Mouse (Mus musculus): Measurements from ENCODE around the gene Vcp. TPM values are rescaled to one million over a fixed set of nuclear protein-coding genes. Genes with fewer than 3 reads are reported as not detected.

The Vcp gene
- total and polyA plus RNA-seq, 3 experiments: 200 to 462 (median 237) TPM

DNA sequence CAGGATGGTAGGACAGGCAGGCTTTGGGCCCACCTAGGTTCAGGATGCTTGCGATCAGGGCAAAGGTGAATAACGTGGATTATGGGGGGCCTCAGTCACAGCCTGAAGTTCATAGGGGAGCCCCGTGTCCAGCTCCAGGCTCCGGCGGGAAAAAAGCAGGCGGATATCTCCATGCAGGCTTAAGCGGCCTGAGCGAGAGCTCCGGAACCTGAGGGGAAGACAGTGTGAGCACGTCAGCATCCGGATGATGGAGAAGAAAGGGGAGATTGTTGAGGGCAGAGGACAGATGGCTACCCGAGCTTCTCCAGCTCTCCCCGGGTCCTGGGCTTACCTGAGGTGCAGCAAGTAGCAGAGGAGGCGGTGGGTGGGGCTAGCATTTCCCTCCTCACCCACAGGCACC is 33.2 kb upstream of the Vcp start:
- Histone ChIP-seq H3K27me3 (replicated peaks) (no peaks in the 10 kb centered on the region), H3K9ac (ENCODE audit: insufficient read depth, low read depth) (no peak overlapping the region), H3K9me3 (replicated peaks; ENCODE audit: low read length) (no peaks in the 10 kb centered on the region), H3K36me3 (replicated peaks in 1 of 2; ENCODE audit: control insufficient read depth in 1 of 2, insufficient read depth in 1 of 2, low read length in 1 of 2) (peaks cover 14 to 62% of the 10 kb centered on the region in 2 experiments), H3K4me2 (ENCODE audit: insufficient read depth, low read depth, poor library complexity, severe bottlenecking) (no peak overlapping the region), H3K27ac (ENCODE audit: insufficient read depth, low read depth) (no peak overlapping the region), H3K4me3 (replicated peaks in 1 of 3; ENCODE audit: low read depth in 2 of 3, low read length in 2 of 3, poor library complexity in 1 of 3) (no peak overlapping the region), H3K79me2 (replicated peaks; ENCODE audit: control insufficient read depth, extremely low read depth, insufficient read depth, poor library complexity, severe bottlenecking) (peaks cover 11% of the 10 kb centered on the region), H3K4me1 (ENCODE audit: control insufficient read depth in 1 of 2, insufficient read depth in 2 of 2) (peaks cover 8 to 45% of the 10 kb centered on the region in 2 experiments; a peak in 3 of 4 replicates)
- in situ Hi-C loops (cut with MboI; ENCODE audit: low pct_ligation_motif_present, low pct_unique_long_range_greater_than_20kb, low sequenced_read_pairs) (no loop called here), dilution Hi-C loops (cut with MboI; ENCODE audit: extremely low pct_ligation_motif_present, extremely low pct_unique_long_range_greater_than_20kb, low sequenced_read_pairs) (no loop called here)
- no peak for TF ChIP-seq CHD1 (IDR thresholded peaks at IDR 0.05; ENCODE audit: low read depth, low read length)
- TF ChIP-seq MAFK (IDR thresholded peaks at IDR 0.05; ENCODE audit: insufficient replicate concordance, low read length): no peak
- TF ChIP-seq PAX5 (IDR thresholded peaks at IDR 0.05; ENCODE audit: low read length): no peak
- TF ChIP-seq MXI1 (IDR thresholded peaks at IDR 0.05; ENCODE audit: low read depth, low read length): no peak
- TF ChIP-seq ETS1 (conservative IDR thresholded peaks at IDR 0.05; ENCODE audit: low read depth, low read length): no peak
- TF ChIP-seq BHLHE40 (IDR thresholded peaks at IDR 0.05; ENCODE audit: low read depth, low read length): no peak
- no peak for TF ChIP-seq MYC (IDR thresholded peaks at IDR 0.05; ENCODE audit: low read depth, low read length)
- TF ChIP-seq SMC3 (IDR thresholded peaks at IDR 0.05; ENCODE audit: low read depth, low read length): no peak
- no peak for DNase-seq (ENCODE audit: extremely low read depth)

- Histone ChIP-seq H3K4me3 (replicated peaks in 1 of 3; ENCODE audit: low read depth in 2 of 3, low read length in 2 of 3, poor library complexity in 1 of 3) (no peak overlapping the region), H3K27ac (ENCODE audit: insufficient read depth, low read depth) (no peak overlapping the region), H3K27me3 (replicated peaks) (no peaks in the 10 kb centered on the region), H3K79me2 (replicated peaks; ENCODE audit: control insufficient read depth, extremely low read depth, insufficient read depth, poor library complexity, severe bottlenecking) (peaks cover 11% of the 10 kb centered on the region), H3K36me3 (replicated peaks in 1 of 2; ENCODE audit: control insufficient read depth in 1 of 2, insufficient read depth in 1 of 2, low read length in 1 of 2) (peaks cover 17 to 71% of the 10 kb centered on the region in 2 experiments), H3K4me1 (ENCODE audit: control insufficient read depth in 1 of 2, insufficient read depth in 2 of 2) (peaks cover 5 to 35% of the 10 kb centered on the region in 2 experiments; a peak in 3 of 4 replicates), H3K9ac (ENCODE audit: insufficient read depth, low read depth) (no peak overlapping the region), H3K4me2 (ENCODE audit: insufficient read depth, low read depth, poor library complexity, severe bottlenecking) (no peak overlapping the region), H3K9me3 (replicated peaks; ENCODE audit: low read length) (no peaks in the 10 kb centered on the region)
- no peak for TF ChIP-seq CTCF (conservative IDR thresholded peaks at IDR 0.05 in 1 of 2, IDR thresholded peaks at IDR 0.05 in 1 of 2; ENCODE audit: low read depth in 2 of 2, low read length in 2 of 2)
- in situ Hi-C loops (cut with MboI; ENCODE audit: low pct_ligation_motif_present, low pct_unique_long_range_greater_than_20kb, low sequenced_read_pairs): no loop called here
- DNase-seq (ENCODE audit: extremely low read depth): no peak
- dilution Hi-C loops (cut with MboI; ENCODE audit: extremely low pct_ligation_motif_present, extremely low pct_unique_long_range_greater_than_20kb, low sequenced_read_pairs): no loop called here
These were observed 32.2 kb upstream of the Vcp start for GRCm38 (mm10) chr4:43032501-43032900.

DNA sequence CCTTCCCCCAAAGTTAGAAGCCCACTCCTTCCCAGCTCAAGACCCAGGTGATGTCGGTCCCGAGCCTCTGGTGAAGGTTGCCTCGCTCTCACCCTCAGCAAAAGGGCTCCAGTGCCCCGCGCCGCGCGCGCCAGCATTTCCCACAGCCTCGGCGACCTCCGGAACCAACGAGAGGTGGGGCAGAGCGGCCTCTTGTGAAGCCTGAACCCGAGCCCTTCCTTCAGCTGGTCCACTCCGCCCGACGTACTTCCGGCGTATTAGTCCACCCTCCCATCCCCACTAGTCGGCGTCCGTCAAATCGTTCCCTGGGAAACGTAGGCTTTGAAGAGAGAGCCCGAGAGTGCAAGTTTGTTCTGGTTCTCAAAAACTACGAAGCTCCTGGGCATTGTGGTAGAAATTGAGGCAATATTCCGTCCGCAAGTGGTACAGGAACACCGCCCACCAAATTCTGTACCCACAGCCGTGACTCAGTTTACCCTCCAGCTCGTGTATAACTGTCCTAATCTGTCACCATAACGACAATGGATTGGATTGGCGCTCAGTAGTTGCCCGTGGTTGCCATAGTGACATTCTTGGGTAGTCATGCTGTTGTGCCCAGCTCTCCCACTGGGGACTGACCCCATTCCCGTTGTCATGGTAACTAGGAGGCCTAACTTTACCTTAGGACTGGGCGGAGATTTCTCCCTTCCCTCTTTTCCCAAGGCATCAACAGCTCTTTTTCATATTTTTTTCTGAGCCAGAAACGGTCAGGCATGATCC is 31.1 kb upstream of the Vcp start, which contains the start of gene Stoml2:
Gene Stoml2 (minus strand): TSS at position 474 of the 759 bp plus-strand sequence.
- in situ Hi-C loops (cut with MboI; ENCODE audit: low pct_ligation_motif_present, low pct_unique_long_range_greater_than_20kb, low sequenced_read_pairs) (no loop called here), dilution Hi-C loops (cut with MboI; ENCODE audit: extremely low pct_ligation_motif_present, extremely low pct_unique_long_range_greater_than_20kb, low sequenced_read_pairs) (no loop called here)
- Histone ChIP-seq H3K4me1 (ENCODE audit: control insufficient read depth in 1 of 2, insufficient read depth in 2 of 2) (peaks cover 5 to 25% of the 10 kb centered on the region in 2 experiments; a peak in 3 of 4 replicates), H3K36me3 (replicated peaks in 1 of 2; ENCODE audit: control insufficient read depth in 1 of 2, insufficient read depth in 1 of 2, low read length in 1 of 2) (peaks cover 26 to 75% of the 10 kb centered on the region in 2 experiments), H3K4me3 (replicated peaks in 1 of 3; ENCODE audit: low read depth in 2 of 3, low read length in 2 of 3, poor library complexity in 1 of 3) (peak within 1 kb of the TSS; percentile 72 to 92 (median 84)), H3K79me2 (replicated peaks; ENCODE audit: control insufficient read depth, extremely low read depth, insufficient read depth, poor library complexity, severe bottlenecking) (peaks cover 11% of the 10 kb centered on the region), H3K27me3 (replicated peaks) (no peaks in the 10 kb centered on the region), H3K27ac (ENCODE audit: insufficient read depth, low read depth) (peak within 1 kb of the TSS; percentile 7; the same call in 1 of the 2 replicates), H3K4me2 (ENCODE audit: insufficient read depth, low read depth, poor library complexity, severe bottlenecking) (peak within 1 kb of the TSS; percentile 58), H3K9ac (ENCODE audit: insufficient read depth, low read depth) (peak within 1 kb of the TSS; percentile 95), H3K9me3 (replicated peaks; ENCODE audit: low read length) (no peaks in the 10 kb centered on the region)
- peak; percentile 94 for DNase-seq (ENCODE audit: extremely low read depth)
- TF ChIP-seq ELF1 (IDR thresholded peaks at IDR 0.05; ENCODE audit: low read depth, low read length) (peak; percentile 78), SIN3A (IDR thresholded peaks at IDR 0.05; ENCODE audit: low read length) (peak; percentile 93), RCOR1 (conservative IDR thresholded peaks at IDR 0.05; ENCODE audit: low read depth, low read length) (no peak), MAZ (IDR thresholded peaks at IDR 0.05; ENCODE audit: low read depth, low read length) (peak; percentile 69; the same call in 1 of the 2 replicates), HCFC1 (IDR thresholded peaks at IDR 0.05; ENCODE audit: low read depth, low read length) (peak; percentile 94), ETS1 (conservative IDR thresholded peaks at IDR 0.05; ENCODE audit: low read depth, low read length) (peak; percentile 15), ZKSCAN1 (IDR thresholded peaks at IDR 0.05; ENCODE audit: borderline replicate concordance, low read depth, low read length) (no peak), CTCF (conservative IDR thresholded peaks at IDR 0.05 in 1 of 2, IDR thresholded peaks at IDR 0.05 in 1 of 2; ENCODE audit: low read depth in 2 of 2, low read length in 2 of 2) (peak in 1 of 2 experiments; percentile 45; a peak in 2 of 4 replicates), MAX (IDR thresholded peaks at IDR 0.05; ENCODE audit: low read length) (no peak), MXI1 (IDR thresholded peaks at IDR 0.05; ENCODE audit: low read depth, low read length) (peak; percentile 64), ZMIZ1 (IDR thresholded peaks at IDR 0.05; ENCODE audit: low read depth, low read length) (no peak), PAX5 (IDR thresholded peaks at IDR 0.05; ENCODE audit: low read length) (no peak), KAT2A (IDR thresholded peaks at IDR 0.05; ENCODE audit: insufficient replicate concordance, low read length) (peak; percentile 93; the same call in 1 of the 2 replicates), TBP (conservative IDR thresholded peaks at IDR 0.05; ENCODE audit: low read depth, low read length) (peak; percentile 87), TCF12 (IDR thresholded peaks at IDR 0.05; ENCODE audit: low read depth, low read length) (peak; percentile 83), MYC (IDR thresholded peaks at IDR 0.05; ENCODE audit: low read depth, low read length) (peak; percentile 35; the same call in 1 of the 2 replicates), ZC3H11A (IDR thresholded peaks at IDR 0.05; ENCODE audit: low read depth, low read length) (no peak), IRF4 (IDR thresholded peaks at IDR 0.05; ENCODE audit: low read depth, low read length) (peak; percentile 59; the same call in 1 of the 2 replicates)
